Mouse (Mus musculus): ENCODE measurements around the gene Klrb1c. TPM values are rescaled to one million over a fixed set of nuclear protein-coding genes. Genes with fewer than 3 reads are reported as not detected.

The Klrb1c gene
- polyA plus RNA-seq, 1 experiment from 2014 or later = not detected

Other genes with a start within 250 kb of the Klrb1c start
- gene A2ml1, start 207.6 kb downstream of the Klrb1c start, polyA plus RNA-seq (2014; fragmentation: Nextera tagmentation; extraction: Ambion mirVana) = not detected in 2 replicates
- not detected in 2 replicates for gene Klrb1a, start 165.7 kb downstream of the Klrb1c start, polyA plus RNA-seq (2014; fragmentation: Nextera tagmentation; extraction: Ambion mirVana)
- not detected in 2 replicates for gene Clec2h, start 126.8 kb downstream of the Klrb1c start, polyA plus RNA-seq (2014; fragmentation: Nextera tagmentation; extraction: Ambion mirVana)
- gene Klrb1, start 66.2 kb downstream of the Klrb1c start, polyA plus RNA-seq (2014; fragmentation: Nextera tagmentation; extraction: Ambion mirVana) = not detected in 2 replicates
- not detected in 2 replicates for gene Gm44511, start 37.1 kb upstream of the Klrb1c start, polyA plus RNA-seq (2014; fragmentation: Nextera tagmentation; extraction: Ambion mirVana)
- not detected in 2 replicates for gene Klrb1b, start 37.1 kb upstream of the Klrb1c start, polyA plus RNA-seq (2014; fragmentation: Nextera tagmentation; extraction: Ambion mirVana)
- gene Clec2i, start 98.4 kb upstream of the Klrb1c start, polyA plus RNA-seq (2014; fragmentation: Nextera tagmentation; extraction: Ambion mirVana) = not detected in 2 replicates
- gene BC035044, start 101.9 kb upstream of the Klrb1c start, polyA plus RNA-seq (2014; fragmentation: Nextera tagmentation; extraction: Ambion mirVana) = 0.28 and 0.88 TPM in 2 replicates
- not detected in 2 replicates for gene Clec2g, start 145.2 kb upstream of the Klrb1c start, polyA plus RNA-seq (2014; fragmentation: Nextera tagmentation; extraction: Ambion mirVana)

Data from forebrain, embryonic 11.5 days (tissue).